23 mouse cellular contexts compared by ENCODE assay signal in genomic region chr12:104141506-104141905, GRCm38 (mm10). TPM values are rescaled to one million over a fixed set of nuclear protein-coding genes. Genes with fewer than 3 reads are reported as not detected.
DNase-seq lines count a peak whose midpoint lies in the region; TF ChIP-seq lines count a peak whose summit lies in the region.
"Had no signal": no experiment of that assay in that cellular context is flagged by ENCODE, and none has a peak within 500 bp of the region (broad histone marks: within the 10 kb centered on the region; RNA-seq: fewer than 3 reads in every experiment).

No protein-coding gene starts in this region.

- 74% methylated on average over 1 of the region's 1 CpGs for WGBS in heart, adult 2 months
- 82% methylated on average over 1 of the region's 1 CpGs for WGBS in limb, embryonic 10.5 days

- no peaks in the 10 kb centered on the region for H3K9me3 ChIP-seq in limb, embryonic 10.5 days (replicated peaks)
- H3K9me3 ChIP-seq: embryonic facial prominence, embryonic 10.5 days; forebrain, embryonic 15.5 days; heart, embryonic 12.5 days; hindbrain, embryonic 12.5 days had no signal

- H3K27me3 ChIP-seq in heart, adult 2 months (ENCODE audit: control insufficient read depth, insufficient read depth, low read length): no peaks in the 10 kb centered on the region
- H3K27me3 ChIP-seq in limb, embryonic 10.5 days (ENCODE audit: low read depth, poor library complexity, severe bottlenecking): no peaks in the 10 kb centered on the region
- H3K27me3 ChIP-seq: forebrain, embryonic 15.5 days; heart, embryonic 12.5 days; hindbrain, embryonic 12.5 days had no signal

- no peak overlapping the region for H3K27ac ChIP-seq in heart, adult 2 months
- no peak overlapping the region for H3K27ac ChIP-seq in limb, embryonic 10.5 days
- H3K27ac ChIP-seq: embryonic facial prominence, embryonic 10.5 days; forebrain, embryonic 15.5 days; hindbrain, embryonic 12.5 days had no signal

- no peaks in the 10 kb centered on the region; the same call in 1 of the 2 replicates for H3K4me1 ChIP-seq in heart, adult 2 months (ENCODE audit: control insufficient read depth, insufficient read depth, low read length)
- no peaks in the 10 kb centered on the region for H3K4me1 ChIP-seq in limb, embryonic 10.5 days
- H3K4me1 ChIP-seq: embryonic facial prominence, embryonic 10.5 days; forebrain, embryonic 15.5 days; heart, embryonic 12.5 days; hindbrain, embryonic 12.5 days had no signal

- DNase-seq in heart, adult 11 months: peak; percentile 69
- DNase-seq in heart, adult 2 months: no peak
- peak; percentile 2 to 38 for DNase-seq in spleen, postnatal 4 days (ENCODE audit: low spot score in 2 of 2)
- no peak for DNase-seq in spleen, adult 12 weeks (ENCODE audit: low spot score)
- DNase-seq in limb, embryonic 10.5 days (ENCODE audit: low spot score): peak; percentile 11
- DNase-seq in kidney, postnatal 10 days: no peak
- DNase-seq in ovary, adult 18-20 months (ENCODE audit: low spot score): no peak
- DNase-seq: adrenal gland, adult 8-10 months; adrenal gland, postnatal 36 days; cerebellum, adult 2 months; cerebellum, postnatal 10 days; gastrocnemius, postnatal 36 days; heart, adult 18-20 months had no signal

- no peak for TF ChIP-seq POLR2A in heart, adult 2 months (IDR thresholded peaks at IDR 0.05; ENCODE audit: insufficient read depth, low read depth, low read length)

- TF ChIP-seq EP300 in heart, adult 2 months (IDR thresholded peaks at IDR 0.05; ENCODE audit: insufficient read depth, low read depth, low read length): no peak

- no peaks in the 10 kb centered on the region for H3K36me3 ChIP-seq in heart, adult 2 months (ENCODE audit: control insufficient read depth, insufficient read depth, low read length)
- H3K36me3 ChIP-seq in limb, embryonic 10.5 days: no peaks in the 10 kb centered on the region
- H3K36me3 ChIP-seq: embryonic facial prominence, embryonic 10.5 days; forebrain, embryonic 15.5 days; heart, embryonic 12.5 days; hindbrain, embryonic 12.5 days had no signal

- intact Hi-C loops in heart, adult 2 months (cut with DNase I): no loop called here

- no peak overlapping the region for H3K9ac ChIP-seq in heart, adult 2 months (ENCODE audit: low read depth, low read length)
- H3K9ac ChIP-seq: forebrain, embryonic 15.5 days; heart, embryonic 12.5 days; hindbrain, embryonic 12.5 days had no signal

- no peaks in the 10 kb centered on the region for H3K79me2 ChIP-seq in heart, adult 2 months (replicated peaks; ENCODE audit: control insufficient read depth, insufficient read depth, low read length)

- TF ChIP-seq CTCF in heart, adult 2 months (IDR thresholded peaks at IDR 0.05): no peak

- no peak overlapping the region for H3K4me3 ChIP-seq in heart, adult 2 months
- no peak overlapping the region for H3K4me3 ChIP-seq in limb, embryonic 10.5 days
- H3K4me3 ChIP-seq: embryonic facial prominence, embryonic 10.5 days; forebrain, embryonic 15.5 days; heart, embryonic 12.5 days; hindbrain, embryonic 12.5 days had no signal

RNA-seq across cellular contexts. Expression of gene Serpina3c, which starts 12.2 kb away (rescaled TPM):
- 1 to 10 TPM in 1 of 2 experiments, under 1 TPM in 1; 0.45 to 1.5 TPM for total RNA-seq in heart, adult 2 months (2021)
- 0.61 and 1.3 TPM in 2 replicates for polyA plus RNA-seq in heart, adult 2 months (2012; rRNA removed)
- polyA plus RNA-seq in limb, embryonic 10.5 days (2016; fragmentation: Nextera tagmentation; extraction: Ambion mirVana): 0.09 TPM in 1 of 2 replicates, not detected in the other
- total RNA-seq: ES-E14 had no signal
- polyA plus RNA-seq: embryonic facial prominence, embryonic 10.5 days; embryonic facial prominence, embryonic 14.5 days; forebrain, embryonic 15.5 days; hindbrain, embryonic 12.5 days; hindbrain, embryonic 16.5 days had no signal

RNA-seq across cellular contexts. Expression of gene Serpina3b, which starts 13.7 kb away (rescaled TPM):
- not detected for total RNA-seq in heart, adult 2 months (2021)
- polyA plus RNA-seq in heart, adult 2 months (2012; rRNA removed): 0.06 TPM in 1 of 2 replicates, not detected in the other
- not detected in 2 replicates for polyA plus RNA-seq in limb, embryonic 10.5 days (2016; fragmentation: Nextera tagmentation; extraction: Ambion mirVana)
- total RNA-seq: ES-E14; gastrocnemius, adult 8-10 months; gastrocnemius, postnatal 36 days; heart, adult 18-20 months; heart, postnatal 25 days had no signal
- polyA plus RNA-seq: cerebellum, adult 2 months; embryonic facial prominence, embryonic 10.5 days; embryonic facial prominence, embryonic 14.5 days; forebrain, embryonic 15.5 days; heart, embryonic 16.5 days; hindbrain, embryonic 12.5 days; hindbrain, embryonic 16.5 days had no signal

RNA-seq across cellular contexts. Expression of gene Serpina3a, which starts 29.0 kb away (rescaled TPM):
- total RNA-seq in heart, adult 2 months (2021): not detected
- polyA plus RNA-seq in heart, adult 2 months (2012; rRNA removed): not detected in 2 replicates
- not detected in 2 replicates for polyA plus RNA-seq in limb, embryonic 10.5 days (2016; fragmentation: Nextera tagmentation; extraction: Ambion mirVana)
- total RNA-seq: adrenal gland, postnatal 36 days; ES-E14; gastrocnemius, adult 8-10 months; gastrocnemius, postnatal 36 days; heart, adult 18-20 months; heart, postnatal 25 days had no signal
- polyA plus RNA-seq: cerebellum, adult 2 months; embryonic facial prominence, embryonic 10.5 days; embryonic facial prominence, embryonic 14.5 days; forebrain, embryonic 15.5 days; heart, embryonic 12.5 days; heart, embryonic 16.5 days; hindbrain, embryonic 12.5 days; hindbrain, embryonic 16.5 days had no signal

RNA-seq across cellular contexts. Expression of gene Serpina5, which starts 40.6 kb away (rescaled TPM):
- total RNA-seq in heart, adult 2 months (2021): not detected
- not detected in 2 replicates for polyA plus RNA-seq in heart, adult 2 months (2012; rRNA removed)
- not detected in 2 replicates for polyA plus RNA-seq in limb, embryonic 10.5 days (2016; fragmentation: Nextera tagmentation; extraction: Ambion mirVana)
- total RNA-seq: ES-E14; gastrocnemius, adult 8-10 months; gastrocnemius, postnatal 36 days; heart, adult 18-20 months; heart, postnatal 25 days had no signal
- polyA plus RNA-seq: cerebellum, adult 2 months; embryonic facial prominence, embryonic 10.5 days; embryonic facial prominence, embryonic 14.5 days; forebrain, embryonic 15.5 days; heart, embryonic 12.5 days; heart, embryonic 16.5 days; hindbrain, embryonic 12.5 days; hindbrain, embryonic 16.5 days had no signal

Comparison
In these comparisons a context has a peak if more than half of its experiments do, and no peak if none do; other contexts are left out.
1. DNase-seq: peak in heart, adult 11 months (single experiment), spleen, postnatal 4 days (2 of 2) and limb, embryonic 10.5 days (single experiment); none in heart, adult 2 months (0 of 2), spleen, adult 12 weeks (single experiment), kidney, postnatal 10 days (single experiment) and ovary, adult 18-20 months (single experiment).